In genomic region chr2:35662001-35662491, GRCm38 (mm10) we compare ENCODE assay signal across 8 mouse cellular contexts.
DNase-seq lines count a peak whose midpoint lies in the region; ATAC-seq and TF ChIP-seq lines count a peak whose summit lies in the region.

No protein-coding gene starts in this region.

- peaks cover 2% of the 10 kb centered on the region for H3K4me1 ChIP-seq in bone marrow, adult 2 months (ENCODE audit: control insufficient read depth, insufficient read depth, low read length)
- peaks cover 61% of the 10 kb centered on the region for H3K4me1 ChIP-seq in heart, embryonic 15.5 days (replicated peaks)
- H3K4me1 ChIP-seq in stomach, embryonic 15.5 days: peaks cover 30% of the 10 kb centered on the region

- 6% methylated on average over 24 of the region's 24 CpGs for WGBS in bone marrow, adult 2 months
- WGBS in heart, embryonic 15.5 days: 14% methylated on average over 24 of the region's 24 CpGs
- WGBS in stomach, embryonic 15.5 days: 6% methylated on average over 20 of the region's 24 CpGs

- peak overlapping the region; percentile 76 for H3K9ac ChIP-seq in heart, embryonic 15.5 days
- peak overlapping the region; percentile 72 for H3K9ac ChIP-seq in stomach, embryonic 15.5 days

- H3K4me3 ChIP-seq in bone marrow, adult 2 months (replicated peaks; ENCODE audit: control insufficient read depth, low read depth, low read length): peak overlapping the region; percentile 86
- peak overlapping the region; percentile 64 for H3K4me3 ChIP-seq in heart, embryonic 15.5 days
- peak overlapping the region; percentile 84 for H3K4me3 ChIP-seq in stomach, embryonic 15.5 days (replicated peaks)

- peak overlapping the region; percentile 90 for H3K4me2 ChIP-seq in heart, embryonic 15.5 days
- peak overlapping the region; percentile 82 for H3K4me2 ChIP-seq in stomach, embryonic 15.5 days

- H3K27me3 ChIP-seq in heart, embryonic 15.5 days: no peaks in the 10 kb centered on the region
- H3K27me3 ChIP-seq in stomach, embryonic 15.5 days (replicated peaks): no peaks in the 10 kb centered on the region

- TF ChIP-seq POLR2A in bone marrow, adult 2 months (IDR thresholded peaks at IDR 0.05; ENCODE audit: borderline replicate concordance, control insufficient read depth, low read depth, low read length): no peak

- ATAC-seq in heart, embryonic 15.5 days (replicated peaks; ENCODE audit: insufficient number of reproducible peaks, insufficient read depth, low FRiP score, low read depth): peak; percentile 46
- peak; percentile 32 for ATAC-seq in stomach, embryonic 15.5 days (ENCODE audit: insufficient read depth, low FRiP score, low read depth)

- peak overlapping the region; percentile 86; the same call in 1 of the 2 replicates for H3K27ac ChIP-seq in bone marrow, adult 2 months (ENCODE audit: control insufficient read depth, insufficient read depth, low read depth, low read length, poor library complexity)
- H3K27ac ChIP-seq in heart, embryonic 15.5 days: peak overlapping the region; percentile 56
- H3K27ac ChIP-seq in stomach, embryonic 15.5 days: peak overlapping the region; percentile 83

- H3K9me3 ChIP-seq in heart, embryonic 15.5 days (replicated peaks): no peaks in the 10 kb centered on the region
- no peaks in the 10 kb centered on the region for H3K9me3 ChIP-seq in stomach, embryonic 15.5 days

- no peak for TF ChIP-seq CTCF in bone marrow, adult 2 months (IDR thresholded peaks at IDR 0.05; ENCODE audit: control insufficient read depth, insufficient read depth, low read length)

- DNase-seq in layer of hippocampus, adult 11-12 months (ENCODE audit: low spot score): peak; percentile 35
- DNase-seq in layer of hippocampus, adult 9-11 months: no peak
- DNase-seq in kidney, postnatal 36 days: peak; percentile 25 to 52
- DNase-seq in lung, postnatal 4 days: peak; percentile 56 to 65
- DNase-seq in cerebellum, adult 18-20 months: no peak

- H3K36me3 ChIP-seq in heart, embryonic 15.5 days: no peaks in the 10 kb centered on the region
- no peaks in the 10 kb centered on the region for H3K36me3 ChIP-seq in stomach, embryonic 15.5 days

Comparison
In these comparisons a context has a peak if more than half of its experiments do, and no peak if none do; other contexts are left out.
1. DNase-seq: peak in layer of hippocampus, adult 11-12 months (single experiment), kidney, postnatal 36 days (2 of 2) and lung, postnatal 4 days (2 of 2); none in layer of hippocampus, adult 9-11 months (single experiment) and cerebellum, adult 18-20 months (0 of 2).
2. Peak in every context shown above with its lines, with median percentiles within 50 percentile points of each other: H3K27ac ChIP-seq and H3K4me3 ChIP-seq.